Mouse (Mus musculus) limb, embryonic 13.5 days (tissue): Measurements from ENCODE around the gene Gm11992. TPM values are rescaled to one million over a fixed set of nuclear protein-coding genes. Genes with fewer than 3 reads are reported as not detected.
A peak's percentile ranks its signal among the peaks of the same experiment; 100 is the strongest.

ENCODE experiments used
- ATAC-seq: fragments of 200-750 bp; cut with Nextera tagmentation; 2 replicates; pipeline ENCODE4 v1.8.0; 2017; ENCODE audit warnings: low read depth, moderate number of reproducible peaks, moderate TSS enrichment; ENCODE audit not compliant: low FRiP score
- H3K27ac ChIP-seq: fragments of 300-500 bp; sonication (generic); 2 replicates; pipeline ENCODE4 v1.5.1; 2015; ENCODE audit warnings: inconsistent platforms, mild to moderate bottlenecking, moderate library complexity
- H3K27me3 ChIP-seq: fragments of 300-500 bp; sonication (generic); 2 replicates; pipeline ENCODE4 v1.6.1; 2015; ENCODE audit warnings: mild to moderate bottlenecking, inconsistent platforms
- H3K36me3 ChIP-seq: fragments of 300-500 bp; sonication (generic); 2 replicates; pipeline ENCODE4 v1.6.1; 2015; ENCODE audit warnings: inconsistent platforms, mild to moderate bottlenecking, moderate library complexity
- H3K4me1 ChIP-seq: fragments of 300-500 bp; sonication (generic); 2 replicates; pipeline ENCODE4 v1.6.1; 2015; ENCODE audit warnings: inconsistent platforms
- H3K4me2 ChIP-seq: fragments of 300-500 bp; sonication (generic); replicated peaks from 2 replicates; pipeline ENCODE4 v1.6.1; 2015; ENCODE audit warnings: inconsistent platforms, mild to moderate bottlenecking, moderate library complexity
- H3K4me3 ChIP-seq: fragments of 300-500 bp; sonication (generic); 2 replicates; pipeline ENCODE4 v1.5.1; 2015; ENCODE audit warnings: moderate library complexity, mild to moderate bottlenecking, inconsistent platforms
- H3K9ac ChIP-seq: fragments of 300-500 bp; sonication (generic); 2 replicates; pipeline ENCODE4 v1.6.1; 2015; ENCODE audit warnings: mild to moderate bottlenecking, inconsistent platforms
- H3K9me3 ChIP-seq: fragments of 300-500 bp; sonication (generic); 2 replicates; pipeline ENCODE4 v1.6.1; 2016; ENCODE audit warnings: inconsistent platforms
- WGBS: fragments of 180-500 bp; shearing (Covaris S2); methylation state at CpG from one replicate; pipeline ENCODE4 v1.1.7; 2015; 5-methylcytosine and 5-hydroxymethylcytosine counted together
- polyA plus RNA-seq: library from polyadenylated mRNA; unstranded; fragments of >200 nt; fragmentation: Nextera tagmentation; extraction: Ambion mirVana; gene quantifications from 2 replicates; pipeline ENCODE4 v1.2.1, GENCODE M21; 2015

Gene Gm11992
- polyA plus RNA-seq, result 0.17 and 0.26 TPM in 2 replicates

- Histone ChIP-seq H3K9ac (peak within 1 kb of the TSS; percentile 50; the same call in 1 of the 2 replicates), H3K36me3 (no peaks in the 10 kb centered on the region), H3K4me3 (peak within 1 kb of the TSS; percentile 50), H3K27me3 (peaks cover 43% of the 10 kb centered on the region), H3K4me2 (peak within 1 kb of the TSS; percentile 92), H3K27ac (no peak within 1 kb of the TSS), H3K9me3 (no peaks in the 10 kb centered on the region), H3K4me1 (peaks cover 5% of the 10 kb centered on the region)
- ATAC-seq, result peak; percentile 100
- 5% methylated on average over 21 of the region's 21 CpGs for WGBS
Observed at GRCm38 (mm10) chr11:9048011-9048702, at the start of gene Gm11992. Gm11992 (plus strand) TSS chr11:9048594.

- Histone ChIP-seq H3K9me3 (no peaks in the 10 kb centered on the region), H3K36me3 (peaks cover 37% of the 10 kb centered on the region), H3K9ac (no peak overlapping the region), H3K4me1 (peaks cover 11% of the 10 kb centered on the region), H3K4me2 (no peak overlapping the region), H3K27me3 (peaks cover 6% of the 10 kb centered on the region; the same call in 1 of the 2 replicates), H3K27ac (no peak overlapping the region), H3K4me3 (no peak overlapping the region)
- no peak for ATAC-seq
- WGBS, result 94% methylated on average over 5 of the region's 5 CpGs
Observed at GRCm38 (mm10) chr11:9008761-9009160, 39.6 kb upstream of the Gm11992 start.

- Histone ChIP-seq H3K4me2 (peak overlapping the region; percentile 84), H3K4me3 (peak overlapping the region; percentile 65), H3K9ac (peak overlapping the region; percentile 82), H3K27me3 (peaks cover 12% of the 10 kb centered on the region; the same call in 1 of the 2 replicates), H3K27ac (peak overlapping the region; percentile 93), H3K9me3 (no peaks in the 10 kb centered on the region), H3K36me3 (peaks cover 21% of the 10 kb centered on the region), H3K4me1 (peaks cover 11% of the 10 kb centered on the region)
- under 1% methylated on average over 7 of the region's 7 CpGs for WGBS
- peak; percentile 75 for ATAC-seq
Observed at GRCm38 (mm10) chr11:9010416-9010815, 38.0 kb upstream of the Gm11992 start.

- 0% methylated on average over 43 of the region's 43 CpGs for WGBS
- ATAC-seq, result peak; percentile 91
- peaks cover 16% of the 10 kb centered on the region for H3K36me3 ChIP-seq
Observed at GRCm38 (mm10) chr11:9010853-9011339, 37.5 kb upstream of the Gm11992 start, which contains the start of gene Hus1. Hus1 (minus strand) TSS chr11:9011191.

GRCm38 (mm10) chr11:9011348-9011747 lies 37.0 kb upstream of the Gm11992 start:
- H3K9ac ChIP-seq, result peak overlapping the region; percentile 82
- peak overlapping the region; percentile 93; the same call in 1 of the 2 replicates for H3K27ac ChIP-seq
- 0% methylated on average over 3 of the region's 3 CpGs for WGBS
- no peaks in the 10 kb centered on the region for H3K9me3 ChIP-seq
- ATAC-seq, result 0 out of 2 replicates have a peak, but pooled peaks have one; percentile 9
- H3K27me3 ChIP-seq, result peaks cover 19% of the 10 kb centered on the region
- H3K4me2 ChIP-seq, result peak overlapping the region; percentile 84
- H3K4me3 ChIP-seq, result peak overlapping the region; percentile 65
- H3K36me3 ChIP-seq, result peaks cover 13% of the 10 kb centered on the region
- peaks cover 11% of the 10 kb centered on the region for H3K4me1 ChIP-seq

More at GRCm38 (mm10) chr11:9010853-9011339, 37.5 kb upstream of the Gm11992 start, which contains the start of gene Hus1:
- peak within 1 kb of the TSS; percentile 65 for H3K4me3 ChIP-seq
- peak within 1 kb of the TSS; percentile 93 for H3K27ac ChIP-seq
- peak within 1 kb of the TSS; percentile 82 for H3K9ac ChIP-seq
- H3K9me3 ChIP-seq, result no peaks in the 10 kb centered on the region
- H3K27me3 ChIP-seq, result peaks cover 16% of the 10 kb centered on the region
- peak within 1 kb of the TSS; percentile 84 for H3K4me2 ChIP-seq
- H3K4me1 ChIP-seq, result peaks cover 11% of the 10 kb centered on the region

- peaks cover 6% of the 10 kb centered on the region for H3K4me1 ChIP-seq
- no peak overlapping the region for H3K4me2 ChIP-seq
- ATAC-seq, result no peak
- H3K9me3 ChIP-seq, result no peaks in the 10 kb centered on the region
- H3K9ac ChIP-seq, result no peak overlapping the region
- H3K36me3 ChIP-seq, result no peaks in the 10 kb centered on the region
- peaks cover 40% of the 10 kb centered on the region for H3K27me3 ChIP-seq
- no peak overlapping the region for H3K27ac ChIP-seq
- H3K4me3 ChIP-seq, result no peak overlapping the region
- WGBS, result 43% methylated on average over 3 of the region's 3 CpGs
Observed at GRCm38 (mm10) chr11:9014740-9015139, 33.7 kb upstream of the Gm11992 start.

GRCm38 (mm10) chr11:9018491-9019267 lies 29.7 kb upstream of the Gm11992 start:
- no peak overlapping the region for H3K4me3 ChIP-seq
- WGBS, result 71% methylated on average over 6 of the region's 6 CpGs
- no peak overlapping the region for H3K9ac ChIP-seq
- H3K4me2 ChIP-seq, result no peak overlapping the region
- H3K27me3 ChIP-seq, result peaks cover 35% of the 10 kb centered on the region
- ATAC-seq, result no peak
- no peaks in the 10 kb centered on the region for H3K36me3 ChIP-seq
- no peaks in the 10 kb centered on the region for H3K9me3 ChIP-seq
- no peaks in the 10 kb centered on the region for H3K4me1 ChIP-seq
- no peak overlapping the region for H3K27ac ChIP-seq

- Histone ChIP-seq H3K9me3 (no peaks in the 10 kb centered on the region), H3K27ac (no peak overlapping the region), H3K27me3 (peaks cover 28% of the 10 kb centered on the region), H3K9ac (no peak overlapping the region), H3K36me3 (no peaks in the 10 kb centered on the region), H3K4me1 (no peaks in the 10 kb centered on the region), H3K4me3 (no peak overlapping the region), H3K4me2 (no peak overlapping the region)
- WGBS, result 93% methylated on average over 5 of the region's 5 CpGs
- ATAC-seq, result no peak
Observed at GRCm38 (mm10) chr11:9020207-9020606, 28.2 kb upstream of the Gm11992 start.

GRCm38 (mm10) chr11:9024782-9025181 lies 23.6 kb upstream of the Gm11992 start:
- Histone ChIP-seq H3K9ac (no peak overlapping the region), H3K4me3 (no peak overlapping the region), H3K4me2 (no peak overlapping the region), H3K4me1 (no peaks in the 10 kb centered on the region), H3K27ac (no peak overlapping the region), H3K9me3 (no peaks in the 10 kb centered on the region), H3K27me3 (0 out of 2 replicates have a peak, but pooled peaks cover 4% of the 10 kb centered on the region), H3K36me3 (no peaks in the 10 kb centered on the region)
- WGBS, result 72% methylated on average over 7 of the region's 7 CpGs
- ATAC-seq, result no peak

- Histone ChIP-seq H3K27ac (no peak overlapping the region), H3K36me3 (no peaks in the 10 kb centered on the region), H3K4me1 (no peaks in the 10 kb centered on the region), H3K4me2 (no peak overlapping the region), H3K9me3 (no peaks in the 10 kb centered on the region), H3K27me3 (0 out of 2 replicates have a peak, but pooled peaks cover 4% of the 10 kb centered on the region), H3K4me3 (no peak overlapping the region), H3K9ac (no peak overlapping the region)
- WGBS, result 77% methylated on average over 3 of the region's 3 CpGs
- ATAC-seq, result no peak
Observed at GRCm38 (mm10) chr11:9025211-9025610, 23.2 kb upstream of the Gm11992 start.

- WGBS, result 85% methylated on average over 2 of the region's 2 CpGs
- Histone ChIP-seq H3K4me3 (no peak overlapping the region), H3K9me3 (no peaks in the 10 kb centered on the region), H3K9ac (no peak overlapping the region), H3K27ac (no peak overlapping the region), H3K36me3 (no peaks in the 10 kb centered on the region), H3K4me1 (no peaks in the 10 kb centered on the region), H3K27me3 (0 out of 2 replicates have a peak, but pooled peaks cover 4% of the 10 kb centered on the region), H3K4me2 (no peak overlapping the region)
- no peak for ATAC-seq
Observed at GRCm38 (mm10) chr11:9031530-9031929, 16.9 kb upstream of the Gm11992 start.

GRCm38 (mm10) chr11:9046546-9046945 lies 1.8 kb upstream of the Gm11992 start:
- H3K27me3 ChIP-seq, result peaks cover 29% of the 10 kb centered on the region
- ATAC-seq, result no peak
- WGBS, result 89% methylated on average over 2 of the region's 2 CpGs

More at GRCm38 (mm10) chr11:9046546-9046945, 1.8 kb upstream of the Gm11992 start:
- H3K9ac ChIP-seq, result no peak overlapping the region
- no peaks in the 10 kb centered on the region for H3K36me3 ChIP-seq
- no peak overlapping the region for H3K4me3 ChIP-seq
- peaks cover 5% of the 10 kb centered on the region for H3K4me1 ChIP-seq
- no peak overlapping the region for H3K27ac ChIP-seq
- H3K4me2 ChIP-seq, result no peak overlapping the region
- H3K9me3 ChIP-seq, result no peaks in the 10 kb centered on the region
